Mouse (Mus musculus) right cerebral cortex, postnatal 4 days (tissue): ENCODE data around the gene Insig1.

Experiments
- DNase-seq: peaks from one replicate; pipeline ENCODE4 v3.0.0-alpha.2; 2022

Gene Insig1

DNA sequence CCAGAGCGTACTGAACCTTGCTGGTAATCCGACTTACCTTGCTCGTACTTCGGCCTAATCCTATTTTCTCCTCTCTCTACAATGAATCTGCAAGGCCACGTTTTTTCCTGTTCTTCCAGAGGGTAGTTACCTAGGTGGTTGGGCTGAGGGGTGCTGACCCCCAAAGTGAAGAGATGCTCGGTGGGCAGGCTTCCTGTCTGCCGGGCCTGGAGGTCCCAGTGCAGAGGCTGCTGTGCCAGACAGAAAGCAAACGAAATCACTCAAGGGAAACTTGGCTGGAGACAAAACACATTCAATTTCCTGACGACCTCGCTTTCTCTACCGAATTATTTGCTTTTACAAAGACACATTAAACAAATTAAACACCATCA, 52.3 kb downstream of the Insig1 start:
- no peak for DNase-seq

DNA sequence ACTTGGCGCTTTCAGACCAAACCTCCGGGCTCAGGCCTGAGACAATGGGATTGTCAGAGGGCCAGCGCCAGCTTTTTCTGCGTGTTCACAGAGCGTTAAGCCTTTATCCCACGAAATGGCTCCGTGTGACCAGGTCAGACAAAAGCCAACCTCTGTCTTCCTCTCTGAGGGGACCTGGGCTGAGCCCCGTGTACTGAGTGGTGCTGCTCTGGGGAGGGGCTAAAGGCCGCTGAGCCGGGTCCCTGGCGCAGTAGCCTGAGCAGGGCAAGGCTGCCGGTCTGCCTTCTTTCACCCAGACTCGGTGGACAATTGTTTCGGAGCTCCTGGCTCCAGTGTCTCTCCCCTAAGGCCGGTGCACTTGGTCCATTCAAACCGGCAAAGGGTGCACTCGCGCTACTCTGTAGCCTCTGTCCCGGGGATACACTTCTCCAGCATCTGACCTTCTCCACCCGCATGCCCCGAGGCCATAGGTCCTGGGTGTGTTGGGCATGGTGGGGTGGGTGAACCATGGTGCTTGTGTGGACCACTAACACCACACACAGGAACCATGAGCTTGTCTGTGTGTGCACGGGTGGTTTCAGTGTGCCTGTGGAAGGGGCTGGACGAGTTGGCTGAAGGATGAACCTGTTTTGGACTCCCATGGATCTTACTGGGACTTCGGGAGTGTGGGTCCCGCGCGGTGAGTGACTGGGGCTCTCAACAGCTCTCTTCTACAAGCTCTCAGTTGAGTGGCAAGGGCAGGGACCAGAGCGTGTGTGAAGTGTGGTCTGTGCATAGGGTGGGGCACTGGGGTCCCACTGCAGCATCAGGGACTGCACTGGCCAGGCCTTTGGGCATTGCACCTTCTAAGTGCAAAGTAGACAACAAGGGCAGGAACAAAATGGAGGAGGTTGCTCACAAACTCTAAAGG, 53.4 kb downstream of the Insig1 start:
- DNase-seq, result no peak
